Mouse (Mus musculus): ENCODE measurements around the gene Pon1. TPM values are rescaled to one million over a fixed set of nuclear protein-coding genes. Genes with fewer than 3 reads are reported as not detected.
"Not testable (repeated sequence)": the region's sequence is repeated elsewhere in the genome, so short reads cannot be mapped to it uniquely, and the experiment has no call there.

Pon1 gene
- polyA plus RNA-seq, 1 experiment = not detected

- Histone ChIP-seq H3K36me3 (ENCODE audit: control insufficient read depth, insufficient read depth) (no peaks in the 10 kb centered on the region), H3K4me2 (ENCODE audit: low read depth) (no peak overlapping the region), H3ac (ENCODE audit: control insufficient read depth, insufficient read length) (no peak overlapping the region), H3K79me2 (ENCODE audit: control insufficient read depth, insufficient read depth) (no peaks in the 10 kb centered on the region), H3K27me3 (ENCODE audit: control insufficient read depth, insufficient read depth, insufficient read length) (no peaks in the 10 kb centered on the region), H3K4me3 (no peak overlapping the region)
- no peak for TF ChIP-seq POLR2A (IDR thresholded peaks at IDR 0.05; ENCODE audit: insufficient read length, low read depth)
Measured at GRCm38 (mm10) chr6:5233812-5234211, 40.1 kb upstream of the Pon1 start.

GRCm38 (mm10) chr6:5232022-5232421 is 38.3 kb upstream of the Pon1 start:
- Histone ChIP-seq H3K4me3 (no peak overlapping the region), H3K36me3 (ENCODE audit: control insufficient read depth, insufficient read depth) (no peaks in the 10 kb centered on the region), H3ac (ENCODE audit: control insufficient read depth, insufficient read length) (no peak overlapping the region), H3K4me2 (ENCODE audit: low read depth) (no peak overlapping the region), H3K79me2 (ENCODE audit: control insufficient read depth, insufficient read depth) (no peaks in the 10 kb centered on the region), H3K27me3 (ENCODE audit: control insufficient read depth, insufficient read depth, insufficient read length) (no peaks in the 10 kb centered on the region)
- TF ChIP-seq SRF (IDR thresholded peaks at IDR 0.05; ENCODE audit: control insufficient read depth, insufficient read length, low read depth) = no peak
- no peak for TF ChIP-seq TCF3 (IDR thresholded peaks at IDR 0.05; ENCODE audit: insufficient read length, low read depth)
- no peak for TF ChIP-seq MYOG (IDR thresholded peaks at IDR 0.05; ENCODE audit: control insufficient read depth in 1 of 3, insufficient read depth in 1 of 3, insufficient read length in 2 of 3, low read depth in 2 of 3)
- TF ChIP-seq POLR2AphosphoS2 (IDR thresholded peaks at IDR 0.05; ENCODE audit: insufficient read length, low read depth) = no peak
- TF ChIP-seq USF1 (IDR thresholded peaks at IDR 0.05; ENCODE audit: low read depth) = no peak

GRCm38 (mm10) chr6:5230261-5230660 is 36.5 kb upstream of the Pon1 start:
- Histone ChIP-seq H3K27me3 (ENCODE audit: control insufficient read depth, insufficient read depth, insufficient read length) (no peaks in the 10 kb centered on the region), H3K4me2 (ENCODE audit: low read depth) (no peak overlapping the region), H3K79me2 (ENCODE audit: control insufficient read depth, insufficient read depth) (no peaks in the 10 kb centered on the region), H3K36me3 (ENCODE audit: control insufficient read depth, insufficient read depth) (no peaks in the 10 kb centered on the region), H3K4me3 (no peak overlapping the region), H3ac (ENCODE audit: control insufficient read depth, insufficient read length) (no peak overlapping the region)
- no peak for TF ChIP-seq E2F4 (IDR thresholded peaks at IDR 0.05; ENCODE audit: insufficient read depth)
- TF ChIP-seq MYOD1 (IDR thresholded peaks at IDR 0.05; ENCODE audit: control insufficient read depth in 1 of 3, insufficient read length in 2 of 3, low read depth in 2 of 3) = no peak
- no peak for TF ChIP-seq REST (IDR thresholded peaks at IDR 0.05; ENCODE audit: insufficient read depth, insufficient read length)
- no peak for TF ChIP-seq MAX (IDR thresholded peaks at IDR 0.05; ENCODE audit: low read depth)
- TF ChIP-seq POLR2AphosphoS2 (IDR thresholded peaks at IDR 0.05; ENCODE audit: insufficient read length, low read depth) = no peak
- TF ChIP-seq MYOG (IDR thresholded peaks at IDR 0.05; ENCODE audit: control insufficient read depth in 1 of 3, insufficient read depth in 1 of 3, insufficient read length in 2 of 3, low read depth in 2 of 3) = no peak
- TF ChIP-seq TCF3 (IDR thresholded peaks at IDR 0.05; ENCODE audit: insufficient read length, low read depth) = no peak
- TF ChIP-seq USF1 (IDR thresholded peaks at IDR 0.05; ENCODE audit: low read depth) = no peak
- TF ChIP-seq POLR2A (IDR thresholded peaks at IDR 0.05; ENCODE audit: insufficient read length, low read depth) = no peak
- TF ChIP-seq TCF12 (IDR thresholded peaks at IDR 0.05; ENCODE audit: insufficient read depth, poor library complexity, severe bottlenecking) = no peak
- no peak for TF ChIP-seq CEBPB (IDR thresholded peaks at IDR 0.05; ENCODE audit: insufficient read depth, poor library complexity, severe bottlenecking)
- no peak for TF ChIP-seq SRF (IDR thresholded peaks at IDR 0.05; ENCODE audit: control insufficient read depth, insufficient read length, low read depth)

- not testable (repeated sequence) for H3K79me2 ChIP-seq (ENCODE audit: control insufficient read depth, insufficient read depth); H3ac ChIP-seq (ENCODE audit: control insufficient read depth, insufficient read length); H3K4me2 ChIP-seq (ENCODE audit: low read depth); H3K27me3 ChIP-seq (ENCODE audit: control insufficient read depth, insufficient read depth, insufficient read length); H3K36me3 ChIP-seq (ENCODE audit: control insufficient read depth, insufficient read depth); H3K4me3 ChIP-seq
Measured at GRCm38 (mm10) chr6:5223551-5223950, 29.8 kb upstream of the Pon1 start.

- no peak overlapping the region for H3K4me3 ChIP-seq
- H3ac ChIP-seq (ENCODE audit: control insufficient read depth, insufficient read length) = no peak overlapping the region
- H3K36me3 ChIP-seq (ENCODE audit: control insufficient read depth, insufficient read depth) = no peaks in the 10 kb centered on the region
- H3K27me3 ChIP-seq (ENCODE audit: control insufficient read depth, insufficient read depth, insufficient read length) = no peaks in the 10 kb centered on the region
- H3K4me2 ChIP-seq (ENCODE audit: low read depth) = no peak overlapping the region
- no peaks in the 10 kb centered on the region for H3K79me2 ChIP-seq (ENCODE audit: control insufficient read depth, insufficient read depth)
- no peak for TF ChIP-seq USF1 (IDR thresholded peaks at IDR 0.05; ENCODE audit: low read depth)
- no peak for TF ChIP-seq REST (IDR thresholded peaks at IDR 0.05; ENCODE audit: insufficient read depth, insufficient read length)
- TF ChIP-seq MYOD1 (IDR thresholded peaks at IDR 0.05; ENCODE audit: control insufficient read depth in 1 of 3, insufficient read length in 2 of 3, low read depth in 2 of 3) = no peak
- no peak for TF ChIP-seq MYOG (IDR thresholded peaks at IDR 0.05; ENCODE audit: control insufficient read depth in 1 of 3, insufficient read depth in 1 of 3, insufficient read length in 2 of 3, low read depth in 2 of 3)
- no peak for TF ChIP-seq TCF3 (IDR thresholded peaks at IDR 0.05; ENCODE audit: insufficient read length, low read depth)
- TF ChIP-seq MAX (IDR thresholded peaks at IDR 0.05; ENCODE audit: low read depth) = no peak
- no peak for TF ChIP-seq TCF12 (IDR thresholded peaks at IDR 0.05; ENCODE audit: insufficient read depth, poor library complexity, severe bottlenecking)
- no peak for TF ChIP-seq SRF (IDR thresholded peaks at IDR 0.05; ENCODE audit: control insufficient read depth, insufficient read length, low read depth)
- TF ChIP-seq POLR2AphosphoS2 (IDR thresholded peaks at IDR 0.05; ENCODE audit: insufficient read length, low read depth) = no peak
- no peak for TF ChIP-seq POLR2A (IDR thresholded peaks at IDR 0.05; ENCODE audit: insufficient read length, low read depth)
- no peak for TF ChIP-seq CEBPB (IDR thresholded peaks at IDR 0.05; ENCODE audit: insufficient read depth, poor library complexity, severe bottlenecking)
- TF ChIP-seq E2F4 (IDR thresholded peaks at IDR 0.05; ENCODE audit: insufficient read depth) = no peak
Measured at GRCm38 (mm10) chr6:5222080-5222479, 28.3 kb upstream of the Pon1 start.

GRCm38 (mm10) chr6:5218190-5218589 is 24.4 kb upstream of the Pon1 start:
- Histone ChIP-seq H3ac (ENCODE audit: control insufficient read depth, insufficient read length) (no peak overlapping the region), H3K27me3 (ENCODE audit: control insufficient read depth, insufficient read depth, insufficient read length) (no peaks in the 10 kb centered on the region), H3K79me2 (ENCODE audit: control insufficient read depth, insufficient read depth) (no peaks in the 10 kb centered on the region), H3K4me3 (no peak overlapping the region), H3K4me2 (ENCODE audit: low read depth) (no peak overlapping the region), H3K36me3 (ENCODE audit: control insufficient read depth, insufficient read depth) (no peaks in the 10 kb centered on the region)
- no peak for TF ChIP-seq E2F4 (IDR thresholded peaks at IDR 0.05; ENCODE audit: insufficient read depth)
- no peak for TF ChIP-seq SRF (IDR thresholded peaks at IDR 0.05; ENCODE audit: control insufficient read depth, insufficient read length, low read depth)
- no peak for TF ChIP-seq TCF3 (IDR thresholded peaks at IDR 0.05; ENCODE audit: insufficient read length, low read depth)
- TF ChIP-seq MAX (IDR thresholded peaks at IDR 0.05; ENCODE audit: low read depth) = no peak
- no peak for TF ChIP-seq USF1 (IDR thresholded peaks at IDR 0.05; ENCODE audit: low read depth)
- TF ChIP-seq POLR2AphosphoS2 (IDR thresholded peaks at IDR 0.05; ENCODE audit: insufficient read length, low read depth) = no peak
- TF ChIP-seq POLR2A (IDR thresholded peaks at IDR 0.05; ENCODE audit: insufficient read length, low read depth) = no peak
- no peak for TF ChIP-seq CEBPB (IDR thresholded peaks at IDR 0.05; ENCODE audit: insufficient read depth, poor library complexity, severe bottlenecking)
- no peak for TF ChIP-seq REST (IDR thresholded peaks at IDR 0.05; ENCODE audit: insufficient read depth, insufficient read length)
- TF ChIP-seq MYOG (IDR thresholded peaks at IDR 0.05; ENCODE audit: control insufficient read depth in 1 of 3, insufficient read depth in 1 of 3, insufficient read length in 2 of 3, low read depth in 2 of 3) = no peak
- TF ChIP-seq TCF12 (IDR thresholded peaks at IDR 0.05; ENCODE audit: insufficient read depth, poor library complexity, severe bottlenecking) = no peak
- no peak for TF ChIP-seq MYOD1 (IDR thresholded peaks at IDR 0.05; ENCODE audit: control insufficient read depth in 1 of 3, insufficient read length in 2 of 3, low read depth in 2 of 3)
